Mouse (Mus musculus): ENCODE measurements at regions not wholly inside any gene's neighbourhood (a gene's known extent, or its start where the extent isn't known, plus 50 kb on each side); places are given as distances from the start of the nearest gene placed in this dataset.

DNA sequence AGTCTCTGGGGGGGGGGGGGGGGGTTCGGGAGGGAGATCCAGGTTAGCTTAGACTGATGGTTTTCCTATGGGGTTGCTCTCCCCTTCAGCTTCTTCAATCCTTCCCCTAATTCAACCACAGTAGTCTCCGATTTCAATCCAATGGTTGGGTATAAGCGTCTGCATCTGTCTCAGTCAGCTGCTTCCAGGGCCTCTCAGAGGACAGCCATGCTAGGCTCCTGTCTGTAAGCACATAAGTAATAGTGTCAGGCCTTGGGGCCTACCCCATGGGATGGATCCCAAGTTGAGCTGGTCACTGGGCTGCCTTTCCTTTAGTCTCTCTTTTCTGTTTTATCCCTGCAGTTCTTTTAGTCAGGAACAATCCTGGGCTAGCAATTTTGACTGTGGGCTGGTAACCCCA, 87.0 kb upstream of the Foxq1 start:
- no peak overlapping the region for H3K27ac ChIP-seq (ENCODE audit: low read depth, low read length)
- H3K4me2 ChIP-seq (ENCODE audit: low read length), result no peak overlapping the region
- DNase-seq (ENCODE audit: low spot score), result no peak
- ATAC-seq, result no peak
- H3K36me3 ChIP-seq (ENCODE audit: control insufficient read depth, insufficient read depth, low read length), result no peaks in the 10 kb centered on the region
- H3K4me3 ChIP-seq (ENCODE audit: low read depth, low read length), result no peak overlapping the region
- no peaks in the 10 kb centered on the region for H3K9me3 ChIP-seq (replicated peaks; ENCODE audit: control insufficient read depth, low read length)
- 71% methylated on average over 3 of the region's 3 CpGs for WGBS
- H3K9ac ChIP-seq (ENCODE audit: low read length), result no peak overlapping the region
- no peaks in the 10 kb centered on the region for H3K27me3 ChIP-seq (replicated peaks; ENCODE audit: control insufficient read depth, insufficient read depth, low read length)
- no peaks in the 10 kb centered on the region for H3K4me1 ChIP-seq (ENCODE audit: control insufficient read depth, insufficient read depth, low read length)

GRCm38 (mm10) chr13:31472366-31472765, 83.6 kb upstream of the Foxq1 start:
- H3K4me1 ChIP-seq (ENCODE audit: control insufficient read depth, insufficient read depth, low read length), result no peaks in the 10 kb centered on the region
- ATAC-seq, result peak; percentile 82; the same call in 1 of the 2 replicates
- no peak overlapping the region for H3K4me2 ChIP-seq (ENCODE audit: low read length)
- H3K36me3 ChIP-seq (ENCODE audit: control insufficient read depth, insufficient read depth, low read length), result no peaks in the 10 kb centered on the region
- no peak overlapping the region for H3K4me3 ChIP-seq (ENCODE audit: low read depth, low read length)
- H3K27me3 ChIP-seq (replicated peaks; ENCODE audit: control insufficient read depth, insufficient read depth, low read length), result no peaks in the 10 kb centered on the region
- no peaks in the 10 kb centered on the region for H3K9me3 ChIP-seq (replicated peaks; ENCODE audit: control insufficient read depth, low read length)
- peak; percentile 73 for DNase-seq (ENCODE audit: low spot score)
- no peak overlapping the region for H3K27ac ChIP-seq (ENCODE audit: low read depth, low read length)
- H3K9ac ChIP-seq (ENCODE audit: low read length), result no peak overlapping the region
- 62% methylated on average over 5 of the region's 5 CpGs for WGBS

- H3K4me1 ChIP-seq (ENCODE audit: control insufficient read depth, insufficient read depth, low read length), result no peaks in the 10 kb centered on the region
- H3K4me3 ChIP-seq (ENCODE audit: low read depth, low read length), result no peak overlapping the region
- DNase-seq (ENCODE audit: low spot score) (peak; percentile 32), ATAC-seq (peak; percentile 57)
- WGBS, result 50% methylated on average over 4 of the region's 4 CpGs
- H3K27ac ChIP-seq (ENCODE audit: low read depth, low read length), result no peak overlapping the region
- no peak overlapping the region for H3K9ac ChIP-seq (ENCODE audit: low read length)
- H3K27me3 ChIP-seq (replicated peaks; ENCODE audit: control insufficient read depth, insufficient read depth, low read length), result no peaks in the 10 kb centered on the region
- H3K4me2 ChIP-seq (ENCODE audit: low read length), result no peak overlapping the region
- H3K36me3 ChIP-seq (ENCODE audit: control insufficient read depth, insufficient read depth, low read length), result no peaks in the 10 kb centered on the region
- no peaks in the 10 kb centered on the region for H3K9me3 ChIP-seq (replicated peaks; ENCODE audit: control insufficient read depth, low read length)
These were observed 83.1 kb upstream of the Foxq1 start for GRCm38 (mm10) chr13:31472804-31473203.

- no peak overlapping the region for H3K4me2 ChIP-seq (ENCODE audit: low read length)
- DNase-seq (ENCODE audit: low spot score) (no peak), ATAC-seq (no peak)
- H3K27me3 ChIP-seq (replicated peaks; ENCODE audit: control insufficient read depth, insufficient read depth, low read length), result no peaks in the 10 kb centered on the region
- H3K4me3 ChIP-seq (ENCODE audit: low read depth, low read length), result no peak overlapping the region
- no peaks in the 10 kb centered on the region for H3K4me1 ChIP-seq (ENCODE audit: control insufficient read depth, insufficient read depth, low read length)
- H3K27ac ChIP-seq (ENCODE audit: low read depth, low read length), result no peak overlapping the region
- no peaks in the 10 kb centered on the region for H3K36me3 ChIP-seq (ENCODE audit: control insufficient read depth, insufficient read depth, low read length)
- H3K9ac ChIP-seq (ENCODE audit: low read length), result no peak overlapping the region
- 89% methylated on average over 1 of the region's 1 CpGs for WGBS
- H3K9me3 ChIP-seq (replicated peaks; ENCODE audit: control insufficient read depth, low read length), result no peaks in the 10 kb centered on the region
These were observed 82.7 kb upstream of the Foxq1 start for GRCm38 (mm10) chr13:31473275-31473674.

DNA sequence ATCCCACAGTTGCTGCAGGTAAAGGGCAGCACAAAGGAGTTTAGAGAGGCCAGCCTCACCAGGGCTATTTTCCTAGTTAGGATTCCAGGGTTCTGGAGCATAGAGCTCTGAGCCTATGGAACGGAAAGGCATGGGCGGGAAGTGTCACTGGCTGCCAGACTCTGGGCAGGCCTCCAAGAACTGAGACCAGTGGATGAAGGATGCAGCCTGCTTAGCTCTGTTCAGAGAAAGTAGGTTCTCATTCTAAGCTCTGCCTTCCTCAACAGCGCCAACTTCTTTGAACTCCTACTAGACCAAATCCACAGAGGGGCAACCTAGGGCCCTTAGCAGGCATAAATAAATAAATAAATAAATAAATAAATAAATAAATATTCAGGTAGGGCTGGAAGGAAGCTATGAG, 80.1 kb upstream of the Foxq1 start:
- H3K4me3 ChIP-seq (ENCODE audit: low read depth, low read length), result no peak overlapping the region
- ATAC-seq (no peak), DNase-seq (ENCODE audit: low spot score) (peak; percentile 47)
- H3K4me1 ChIP-seq (ENCODE audit: control insufficient read depth, insufficient read depth, low read length), result no peaks in the 10 kb centered on the region
- no peaks in the 10 kb centered on the region for H3K9me3 ChIP-seq (replicated peaks; ENCODE audit: control insufficient read depth, low read length)
- H3K9ac ChIP-seq (ENCODE audit: low read length), result no peak overlapping the region
- no peaks in the 10 kb centered on the region for H3K27me3 ChIP-seq (replicated peaks; ENCODE audit: control insufficient read depth, insufficient read depth, low read length)
- WGBS, result 78% methylated on average over 3 of the region's 3 CpGs
- no peaks in the 10 kb centered on the region for H3K36me3 ChIP-seq (ENCODE audit: control insufficient read depth, insufficient read depth, low read length)
- no peak overlapping the region for H3K27ac ChIP-seq (ENCODE audit: low read depth, low read length)
- H3K4me2 ChIP-seq (ENCODE audit: low read length), result no peak overlapping the region

GRCm38 (mm10) chr13:31477171-31477867, 78.6 kb upstream of the Foxq1 start:
- Histone ChIP-seq H3K36me3 (ENCODE audit: control insufficient read depth, insufficient read depth, low read length) (no peaks in the 10 kb centered on the region), H3K27me3 (replicated peaks; ENCODE audit: control insufficient read depth, insufficient read depth, low read length) (no peaks in the 10 kb centered on the region), H3K9me3 (replicated peaks; ENCODE audit: control insufficient read depth, low read length) (no peaks in the 10 kb centered on the region), H3K27ac (ENCODE audit: low read depth, low read length) (no peak overlapping the region), H3K4me2 (ENCODE audit: low read length) (no peak overlapping the region), H3K4me1 (ENCODE audit: control insufficient read depth, insufficient read depth, low read length) (no peaks in the 10 kb centered on the region), H3K9ac (ENCODE audit: low read length) (no peak overlapping the region), H3K4me3 (ENCODE audit: low read depth, low read length) (no peak overlapping the region)
- WGBS, result 64% methylated on average over 1 of the region's 1 CpGs
- ATAC-seq (no peak), DNase-seq (ENCODE audit: low spot score) (no peak)

- H3K4me1 ChIP-seq (ENCODE audit: control insufficient read depth, insufficient read depth, low read length), result no peaks in the 10 kb centered on the region
- no peaks in the 10 kb centered on the region for H3K36me3 ChIP-seq (ENCODE audit: control insufficient read depth, insufficient read depth, low read length)
- DNase-seq (ENCODE audit: low spot score) (no peak), ATAC-seq (no peak)
- 84% methylated on average over 7 of the region's 7 CpGs for WGBS
- H3K9ac ChIP-seq (ENCODE audit: low read length), result no peak overlapping the region
- H3K4me3 ChIP-seq (ENCODE audit: low read depth, low read length), result no peak overlapping the region
- no peak overlapping the region for H3K4me2 ChIP-seq (ENCODE audit: low read length)
- H3K9me3 ChIP-seq (replicated peaks; ENCODE audit: control insufficient read depth, low read length), result no peaks in the 10 kb centered on the region
- no peak overlapping the region for H3K27ac ChIP-seq (ENCODE audit: low read depth, low read length)
- no peaks in the 10 kb centered on the region for H3K27me3 ChIP-seq (replicated peaks; ENCODE audit: control insufficient read depth, insufficient read depth, low read length)
These were observed 74.7 kb upstream of the Foxq1 start for GRCm38 (mm10) chr13:31481105-31481844.

DNA sequence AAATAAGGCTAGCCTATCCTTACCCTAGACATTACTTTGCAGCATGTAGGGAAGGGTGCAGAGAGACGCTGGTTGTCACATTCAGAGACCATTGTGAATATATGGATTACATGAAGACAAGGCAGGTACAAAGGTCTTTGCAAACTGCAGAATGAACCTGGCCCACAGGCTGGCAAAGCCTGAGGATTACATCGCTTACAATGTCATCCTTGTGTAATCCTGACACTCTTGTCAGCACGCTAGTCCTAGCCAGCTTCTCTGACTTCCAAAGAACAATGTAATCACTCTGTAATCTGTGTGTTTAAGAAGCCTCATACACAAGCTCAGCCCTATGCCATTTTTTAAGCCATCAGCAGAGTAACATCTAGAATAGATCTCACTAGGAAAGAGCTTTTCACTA, 69.6 kb upstream of the Foxq1 start:
- no peaks in the 10 kb centered on the region for H3K4me1 ChIP-seq (ENCODE audit: control insufficient read depth, insufficient read depth, low read length)
- H3K27ac ChIP-seq (ENCODE audit: low read depth, low read length), result no peak overlapping the region
- no peak overlapping the region for H3K9ac ChIP-seq (ENCODE audit: low read length)
- ATAC-seq, result no peak
- no peak overlapping the region for H3K4me2 ChIP-seq (ENCODE audit: low read length)
- WGBS, result 89% methylated on average over 3 of the region's 3 CpGs
- H3K36me3 ChIP-seq (ENCODE audit: control insufficient read depth, insufficient read depth, low read length), result no peaks in the 10 kb centered on the region
- no peak overlapping the region for H3K4me3 ChIP-seq (ENCODE audit: low read depth, low read length)
- H3K9me3 ChIP-seq (replicated peaks; ENCODE audit: control insufficient read depth, low read length), result no peaks in the 10 kb centered on the region
- no peak for DNase-seq (ENCODE audit: low spot score)
- no peaks in the 10 kb centered on the region for H3K27me3 ChIP-seq (replicated peaks; ENCODE audit: control insufficient read depth, insufficient read depth, low read length)

DNA sequence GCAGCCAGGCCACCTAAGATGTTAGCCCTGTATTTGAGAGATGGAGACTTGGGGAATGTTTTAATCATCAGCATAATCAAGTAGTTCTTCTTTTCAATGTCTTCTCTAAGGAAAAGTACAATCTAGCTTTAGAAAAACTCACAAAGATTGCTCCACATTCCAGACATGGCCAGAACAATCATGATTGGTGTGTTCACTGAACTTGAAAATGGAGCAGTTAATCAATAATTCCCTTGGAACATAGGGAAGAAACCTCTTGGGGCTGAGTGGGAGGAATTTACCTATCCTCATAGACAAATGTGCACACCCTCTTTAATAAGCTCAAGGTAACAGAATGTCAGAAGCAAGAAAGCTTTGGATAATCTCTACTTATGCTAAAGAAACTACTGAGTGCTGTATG, 67.7 kb upstream of the Foxq1 start:
- no peaks in the 10 kb centered on the region for H3K9me3 ChIP-seq (replicated peaks; ENCODE audit: control insufficient read depth, low read length)
- no peak overlapping the region for H3K9ac ChIP-seq (ENCODE audit: low read length)
- no peaks in the 10 kb centered on the region for H3K27me3 ChIP-seq (replicated peaks; ENCODE audit: control insufficient read depth, insufficient read depth, low read length)
- H3K36me3 ChIP-seq (ENCODE audit: control insufficient read depth, insufficient read depth, low read length), result no peaks in the 10 kb centered on the region
- ATAC-seq (no peak), DNase-seq (ENCODE audit: low spot score) (no peak)
- no peaks in the 10 kb centered on the region for H3K4me1 ChIP-seq (ENCODE audit: control insufficient read depth, insufficient read depth, low read length)
- no peak overlapping the region for H3K4me2 ChIP-seq (ENCODE audit: low read length)
- no peak overlapping the region for H3K4me3 ChIP-seq (ENCODE audit: low read depth, low read length)
- H3K27ac ChIP-seq (ENCODE audit: low read depth, low read length), result no peak overlapping the region

Measured in forebrain, embryonic 14.5 days (tissue).